Mouse (Mus musculus): ENCODE results near the gene Mog. TPM values are rescaled to one million over a fixed set of nuclear protein-coding genes. Genes with fewer than 3 reads are reported as not detected.

The Mog gene
- polyA plus RNA-seq, 1 experiment from 2014 or later, result 0.70 TPM

Other genes with a start within 250 kb of the Mog start
- gene H2-M10.6, start 211.2 kb downstream of the Mog start, polyA plus RNA-seq (2016; fragmentation: Nextera tagmentation; extraction: Ambion mirVana), result not detected in 2 replicates
- 55.8 and 59.0 TPM in 2 replicates for gene Trim26, start 186.3 kb downstream of the Mog start, polyA plus RNA-seq (2016; fragmentation: Nextera tagmentation; extraction: Ambion mirVana)
- gene Trim15, start 156.2 kb downstream of the Mog start, polyA plus RNA-seq (2016; fragmentation: Nextera tagmentation; extraction: Ambion mirVana), result 0.17 and 0.40 TPM in 2 replicates
- gene Trim10, start 153.8 kb downstream of the Mog start, polyA plus RNA-seq (2016; fragmentation: Nextera tagmentation; extraction: Ambion mirVana), result 6.6 and 7.2 TPM in 2 replicates
- not detected in 2 replicates for gene Trim40, start 133.3 kb downstream of the Mog start, polyA plus RNA-seq (2016; fragmentation: Nextera tagmentation; extraction: Ambion mirVana)
- gene Trim31, start 125.3 kb downstream of the Mog start, polyA plus RNA-seq (2016; fragmentation: Nextera tagmentation; extraction: Ambion mirVana), result not detected in 2 replicates
- gene Rnf39, start 80.5 kb downstream of the Mog start, polyA plus RNA-seq (2016; fragmentation: Nextera tagmentation; extraction: Ambion mirVana), result 0.23 and 0.41 TPM in 2 replicates
- 111 and 122 TPM in 2 replicates for gene Ppp1r11, start 71.7 kb downstream of the Mog start, polyA plus RNA-seq (2016; fragmentation: Nextera tagmentation; extraction: Ambion mirVana)
- gene Znrd1, start 64.8 kb downstream of the Mog start, polyA plus RNA-seq (2016; fragmentation: Nextera tagmentation; extraction: Ambion mirVana), result 98.7 and 112 TPM in 2 replicates
- 4.8 and 6.5 TPM in 2 replicates for gene Znrd1as, start 64.8 kb downstream of the Mog start, polyA plus RNA-seq (2016; fragmentation: Nextera tagmentation; extraction: Ambion mirVana)
- gene 2410137M14Rik, start 42.2 kb downstream of the Mog start, polyA plus RNA-seq (2016; fragmentation: Nextera tagmentation; extraction: Ambion mirVana), result not detected in 2 replicates
- 1.2 and 1.3 TPM in 2 replicates for gene H2-M5, start 33.9 kb downstream of the Mog start, polyA plus RNA-seq (2016; fragmentation: Nextera tagmentation; extraction: Ambion mirVana)
- gene Zfp57, start 22.2 kb downstream of the Mog start, polyA plus RNA-seq (2016; fragmentation: Nextera tagmentation; extraction: Ambion mirVana), result 151 and 169 TPM in 2 replicates
- gene Gabbr1, start 22.6 kb upstream of the Mog start, polyA plus RNA-seq (2016; fragmentation: Nextera tagmentation; extraction: Ambion mirVana), result 19.8 and 20.5 TPM in 2 replicates
- gene Olfr90, start 65.1 kb upstream of the Mog start, polyA plus RNA-seq (2016; fragmentation: Nextera tagmentation; extraction: Ambion mirVana), result not detected in 2 replicates
- 0.08 TPM in 1 of 2 replicates, not detected in the other for gene Olfr91, start 74.9 kb upstream of the Mog start, polyA plus RNA-seq (2016; fragmentation: Nextera tagmentation; extraction: Ambion mirVana)
- gene Olfr92, start 96.7 kb upstream of the Mog start, polyA plus RNA-seq (2016; fragmentation: Nextera tagmentation; extraction: Ambion mirVana), result not detected in 2 replicates
- gene Olfr93, start 138.1 kb upstream of the Mog start, polyA plus RNA-seq (2016; fragmentation: Nextera tagmentation; extraction: Ambion mirVana), result not detected in 2 replicates
- gene Ubd, start 170.5 kb upstream of the Mog start, polyA plus RNA-seq (2016; fragmentation: Nextera tagmentation; extraction: Ambion mirVana), result 0.18 TPM in 1 of 2 replicates, not detected in the other
- 0.17 TPM in 1 of 2 replicates, not detected in the other for gene Olfr94, start 177.6 kb upstream of the Mog start, polyA plus RNA-seq (2016; fragmentation: Nextera tagmentation; extraction: Ambion mirVana)
- not detected in 2 replicates for gene Olfr95, start 189.7 kb upstream of the Mog start, polyA plus RNA-seq (2016; fragmentation: Nextera tagmentation; extraction: Ambion mirVana)
- gene Olfr96, start 196.7 kb upstream of the Mog start, polyA plus RNA-seq (2016; fragmentation: Nextera tagmentation; extraction: Ambion mirVana), result not detected in 2 replicates
- not detected in 2 replicates for gene Olfr97, start 213.9 kb upstream of the Mog start, polyA plus RNA-seq (2016; fragmentation: Nextera tagmentation; extraction: Ambion mirVana)
- not detected in 2 replicates for gene Olfr98, start 240.4 kb upstream of the Mog start, polyA plus RNA-seq (2016; fragmentation: Nextera tagmentation; extraction: Ambion mirVana)
- 1.4 and 1.5 TPM in 2 replicates for gene H2-M3, start 246.8 kb upstream of the Mog start, polyA plus RNA-seq (2016; fragmentation: Nextera tagmentation; extraction: Ambion mirVana)

Data from embryonic facial prominence, embryonic 12.5 days (tissue).